Mouse (Mus musculus) intestine, postnatal 0 days (tissue): ENCODE data around the gene Abca3. TPM values are rescaled to one million over a fixed set of nuclear protein-coding genes. Genes with fewer than 3 reads are reported as not detected.
A peak's percentile ranks its signal among the peaks of the same experiment; 100 is the strongest.

Source experiments
- ATAC-seq: fragments of 200-750 bp; cut with Nextera tagmentation; 2 replicates; pipeline ENCODE4 v1.8.0; 2017; ENCODE audit warnings: mild to moderate bottlenecking, moderate TSS enrichment, moderate library complexity
- H3K27ac ChIP-seq: fragments of 300-500 bp; sonication (generic); 2 replicates; pipeline ENCODE4 v1.5.1; 2014; ENCODE audit warnings: mild to moderate bottlenecking, low read depth, low read length, moderate library complexity
- H3K27me3 ChIP-seq: fragments of 300-500 bp; sonication (generic); replicated peaks from 2 replicates; pipeline ENCODE4 v1.6.1; 2014; ENCODE audit warnings: low read length, mixed read lengths; ENCODE audit not compliant: control insufficient read depth, insufficient read depth
- H3K36me3 ChIP-seq: fragments of 300-500 bp; sonication (generic); 2 replicates; pipeline ENCODE4 v1.6.1; 2014; ENCODE audit warnings: mild to moderate bottlenecking, moderate library complexity; ENCODE audit not compliant: control insufficient read depth, insufficient read depth
- H3K4me1 ChIP-seq: fragments of 300-500 bp; sonication (generic); replicated peaks from 2 replicates; pipeline ENCODE4 v1.6.1; 2014; ENCODE audit warnings: antibody characterized with exemption, low read length, mixed read lengths; ENCODE audit not compliant: control insufficient read depth, insufficient read depth
- H3K4me2 ChIP-seq: fragments of 300-500 bp; sonication (generic); replicated peaks from 2 replicates; pipeline ENCODE4 v1.6.1; 2014; ENCODE audit warnings: low read depth, mild to moderate bottlenecking, moderate library complexity
- H3K4me3 ChIP-seq: fragments of 300-500 bp; sonication (generic); 2 replicates; pipeline ENCODE4 v1.5.1; 2014; ENCODE audit warnings: low read depth, low read length
- H3K9ac ChIP-seq: fragments of 300-500 bp; sonication (generic); 2 replicates; pipeline ENCODE4 v1.6.1; 2014; ENCODE audit warnings: mild to moderate bottlenecking, low read depth, low read length
- H3K9me3 ChIP-seq: fragments of 300-500 bp; sonication (generic); 2 replicates; pipeline ENCODE4 v1.6.1; 2016; ENCODE audit warnings: mixed run types; ENCODE audit not compliant: control insufficient read depth
- CTCF ChIP-seq: sonication (generic); IDR thresholded peaks from 2 replicates; pipeline ENCODE4 v1.5.1; 2016; ENCODE audit warnings: low read depth, mild to moderate bottlenecking, control low read depth, antibody characterized with exemption, moderate library complexity
- WGBS: fragments of 180-500 bp; shearing (Covaris S2); extraction: QIAGEN DNeasy Blood & Tissue Kit; methylation state at CpG from one replicate; pipeline ENCODE4 v1.1.7; 2014; 5-methylcytosine and 5-hydroxymethylcytosine counted together
- polyA plus RNA-seq: library from polyadenylated mRNA; unstranded; fragments of >200 nt; fragmentation: Nextera tagmentation; extraction: Ambion mirVana; gene quantifications from 2 replicates; pipeline ENCODE4 v1.2.1, GENCODE M21; 2015

Gene Abca3
- polyA plus RNA-seq, 1 experiment from 2014 or later, result 11.3 TPM

DNA sequence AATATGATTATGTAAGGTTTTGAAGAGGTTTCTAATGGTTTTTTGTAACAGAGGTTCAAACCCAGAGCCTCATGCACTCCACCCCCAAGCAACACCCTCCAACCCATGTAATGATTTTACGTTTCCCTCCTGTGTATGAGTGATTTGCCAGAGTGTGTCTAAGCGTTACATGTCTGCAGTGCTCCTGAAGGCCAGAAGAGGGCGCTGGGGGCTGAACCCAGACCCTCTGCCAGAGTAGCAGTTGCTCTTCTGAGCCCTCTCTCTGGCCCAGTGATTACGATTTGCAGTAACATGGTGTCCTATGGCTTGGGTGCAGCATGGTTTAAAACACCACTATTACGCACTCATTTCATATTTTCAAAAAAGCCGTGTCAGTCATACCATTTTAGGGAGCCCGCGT, 39.4 kb downstream of the Abca3 start:
- no peak overlapping the region for H3K4me2 ChIP-seq
- no peak for ATAC-seq
- no peaks in the 10 kb centered on the region for H3K27me3 ChIP-seq
- TF ChIP-seq CTCF, result peak; percentile 64
- no peak overlapping the region for H3K4me3 ChIP-seq
- no peaks in the 10 kb centered on the region for H3K4me1 ChIP-seq
- 73% methylated on average over 8 of the region's 8 CpGs for WGBS
- H3K36me3 ChIP-seq, result peaks cover 14% of the 10 kb centered on the region
- H3K9ac ChIP-seq, result no peak overlapping the region
- no peaks in the 10 kb centered on the region for H3K9me3 ChIP-seq
- H3K27ac ChIP-seq, result no peak overlapping the region

DNA sequence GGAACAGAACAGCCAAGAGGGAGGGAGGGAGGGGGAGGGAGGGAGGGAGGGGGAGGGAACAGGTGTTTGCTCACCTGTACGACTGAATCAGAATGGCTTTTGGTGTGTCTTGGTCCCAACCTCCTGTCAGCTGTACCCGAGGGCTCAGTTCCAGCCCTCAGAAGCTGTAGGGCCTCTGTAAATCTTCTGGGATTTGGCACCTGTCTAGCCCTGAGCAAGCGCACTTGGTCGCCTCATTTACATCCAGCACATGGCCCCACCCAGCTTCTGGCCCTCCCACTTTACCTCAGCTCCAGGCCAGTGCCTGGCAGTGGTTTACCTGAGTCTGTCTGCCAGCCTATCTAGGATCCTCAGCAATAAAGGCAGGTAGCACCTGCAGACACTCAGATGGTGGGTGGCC, 41.8 kb downstream of the Abca3 start:
- H3K4me3 ChIP-seq, result no peak overlapping the region
- 19% methylated on average over 4 of the region's 4 CpGs for WGBS
- no peaks in the 10 kb centered on the region for H3K4me1 ChIP-seq
- ATAC-seq, result peak; percentile 83
- H3K36me3 ChIP-seq, result peaks cover 5% of the 10 kb centered on the region; the same call in 1 of the 2 replicates
- H3K9me3 ChIP-seq, result no peaks in the 10 kb centered on the region
- no peak for TF ChIP-seq CTCF
- no peak overlapping the region for H3K9ac ChIP-seq
- H3K27ac ChIP-seq, result no peak overlapping the region
- H3K4me2 ChIP-seq, result no peak overlapping the region
- H3K27me3 ChIP-seq, result no peaks in the 10 kb centered on the region

- Histone ChIP-seq H3K27me3 (no peaks in the 10 kb centered on the region), H3K27ac (no peak overlapping the region), H3K9ac (no peak overlapping the region), H3K4me3 (no peak overlapping the region), H3K4me2 (no peak overlapping the region), H3K4me1 (no peaks in the 10 kb centered on the region), H3K9me3 (no peaks in the 10 kb centered on the region), H3K36me3 (peaks cover 14% of the 10 kb centered on the region; the same call in 1 of the 2 replicates)
- no peak for TF ChIP-seq CTCF
- ATAC-seq, result no peak
- WGBS, result 87% methylated on average over 7 of the region's 7 CpGs
Measured at GRCm38 (mm10) chr17:24394456-24394855, 42.7 kb downstream of the Abca3 start.

DNA sequence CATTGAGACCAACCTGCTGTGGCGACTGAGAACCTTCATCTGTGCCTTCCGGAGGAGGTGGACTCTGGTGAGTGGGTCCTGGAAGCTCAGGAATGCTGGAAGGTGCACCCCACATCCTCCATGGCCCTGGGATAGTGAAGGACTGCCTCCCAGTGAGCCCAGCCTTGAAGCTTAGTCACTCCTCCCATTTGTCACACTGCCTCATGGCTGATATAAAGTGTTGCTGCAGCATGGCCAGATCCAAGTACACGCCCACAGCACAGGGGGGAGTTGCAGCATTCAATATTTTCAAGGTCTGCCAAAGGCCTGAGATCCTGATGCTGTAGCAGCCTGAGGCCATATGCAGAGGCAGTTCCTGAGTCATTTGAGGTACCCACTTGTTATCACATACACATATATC, 50.6 kb downstream of the Abca3 start:
- H3K4me2 ChIP-seq, result no peak overlapping the region
- H3K9me3 ChIP-seq, result no peaks in the 10 kb centered on the region
- no peak for ATAC-seq
- no peak overlapping the region for H3K27ac ChIP-seq
- WGBS, result 74% methylated on average over 3 of the region's 3 CpGs
- no peaks in the 10 kb centered on the region for H3K27me3 ChIP-seq
- H3K4me1 ChIP-seq, result no peaks in the 10 kb centered on the region
- no peak for TF ChIP-seq CTCF
- no peak overlapping the region for H3K9ac ChIP-seq
- H3K36me3 ChIP-seq, result peaks cover 69% of the 10 kb centered on the region
- H3K4me3 ChIP-seq, result no peak overlapping the region

GRCm38 (mm10) chr17:24407116-24407803, 55.5 kb downstream of the Abca3 start:
- Histone ChIP-seq H3K27me3 (no peaks in the 10 kb centered on the region), H3K36me3 (peaks cover 63% of the 10 kb centered on the region), H3K4me3 (no peak overlapping the region), H3K9ac (no peak overlapping the region), H3K9me3 (no peaks in the 10 kb centered on the region), H3K4me2 (no peak overlapping the region), H3K4me1 (no peaks in the 10 kb centered on the region), H3K27ac (no peak overlapping the region)
- no peak for ATAC-seq
- 90% methylated on average over 12 of the region's 12 CpGs for WGBS
- TF ChIP-seq CTCF, result no peak

- H3K4me1 ChIP-seq, result 0 out of 2 replicates have a peak, but pooled peaks cover 4% of the 10 kb centered on the region
- peak; percentile 40 for ATAC-seq
- peaks cover 29% of the 10 kb centered on the region for H3K36me3 ChIP-seq
- peak overlapping the region; percentile 94 for H3K27ac ChIP-seq
- peak overlapping the region; percentile 53 for H3K9ac ChIP-seq
- WGBS, result 12% methylated on average over 22 of the region's 22 CpGs
- H3K4me2 ChIP-seq, result peak overlapping the region; percentile 67
- TF ChIP-seq CTCF, result peak; percentile 62
- H3K27me3 ChIP-seq, result no peaks in the 10 kb centered on the region
- no peaks in the 10 kb centered on the region for H3K9me3 ChIP-seq
- peak overlapping the region; percentile 85 for H3K4me3 ChIP-seq
Measured at GRCm38 (mm10) chr17:24413557-24414211, 61.9 kb downstream of the Abca3 start.
